ENCODE assay signal across 8 mouse cellular contexts in genomic region chr1:21272056-21272431, GRCm38 (mm10). TPM values are rescaled to one million over a fixed set of nuclear protein-coding genes. Genes with fewer than 3 reads are reported as not detected.
DNase-seq lines count a peak whose midpoint lies in the region; ATAC-seq lines count a peak whose summit lies in the region.

No protein-coding gene starts in this region.

- 25% methylated on average over 14 of the region's 14 CpGs for WGBS in heart, embryonic 16.5 days
- WGBS in midbrain, embryonic 13.5 days, result 12% methylated on average over 14 of the region's 14 CpGs

- peak overlapping the region; percentile 55 for H3K4me3 ChIP-seq in heart, embryonic 16.5 days (ENCODE audit: low read length)
- no peak overlapping the region for H3K4me3 ChIP-seq in midbrain, embryonic 13.5 days (replicated peaks)

- no peaks in the 10 kb centered on the region for H3K36me3 ChIP-seq in heart, embryonic 16.5 days (ENCODE audit: control insufficient read depth, insufficient read depth)
- H3K36me3 ChIP-seq in midbrain, embryonic 13.5 days, result no peaks in the 10 kb centered on the region

- no peaks in the 10 kb centered on the region for H3K27me3 ChIP-seq in heart, embryonic 16.5 days (ENCODE audit: control insufficient read depth, insufficient read depth, low read length)
- H3K27me3 ChIP-seq in midbrain, embryonic 13.5 days, result no peaks in the 10 kb centered on the region

- H3K9ac ChIP-seq in heart, embryonic 16.5 days (ENCODE audit: low read length), result peak overlapping the region; percentile 62
- H3K9ac ChIP-seq in midbrain, embryonic 13.5 days (replicated peaks), result no peak overlapping the region

- peaks cover 5% of the 10 kb centered on the region for H3K4me1 ChIP-seq in heart, embryonic 16.5 days (ENCODE audit: control insufficient read depth, insufficient read depth, low read length)
- no peaks in the 10 kb centered on the region for H3K4me1 ChIP-seq in midbrain, embryonic 13.5 days (replicated peaks)

- DNase-seq in adrenal gland, postnatal 14 days, result peak; percentile 15
- no peak for DNase-seq in adrenal gland, adult 2 months
- peak; percentile 31 for DNase-seq in ovary, postnatal 36 days (ENCODE audit: low spot score)
- no peak for DNase-seq in ovary, postnatal 10 days (ENCODE audit: low spot score)
- DNase-seq in layer of hippocampus, postnatal 10 days (ENCODE audit: low spot score in 2 of 2), result peak; percentile 25 to 36
- DNase-seq in MN1 (ENCODE audit: low spot score), result no peak

- no peak overlapping the region for H3K27ac ChIP-seq in heart, embryonic 16.5 days (ENCODE audit: low read length)
- H3K27ac ChIP-seq in midbrain, embryonic 13.5 days, result no peak overlapping the region

- peak; percentile 45; the same call in 1 of the 2 replicates for ATAC-seq in heart, embryonic 16.5 days (replicated peaks; ENCODE audit: extremely low read depth, insufficient read depth, low FRiP score)
- ATAC-seq in midbrain, embryonic 13.5 days, result peak; percentile 43; the same call in 1 of the 2 replicates

- H3K9me3 ChIP-seq in heart, embryonic 16.5 days (replicated peaks; ENCODE audit: control insufficient read depth, low read length), result no peaks in the 10 kb centered on the region
- no peaks in the 10 kb centered on the region for H3K9me3 ChIP-seq in midbrain, embryonic 13.5 days

- H3K4me2 ChIP-seq in heart, embryonic 16.5 days (ENCODE audit: low read depth, low read length), result peak overlapping the region; percentile 87
- H3K4me2 ChIP-seq in midbrain, embryonic 13.5 days (replicated peaks), result peak overlapping the region; percentile 45

RNA-seq across cellular contexts. Expression of gene Gsta3, which starts 31.7 kb away (rescaled TPM):
- 16.1 and 88.9 TPM in 2 replicates for total RNA-seq in adrenal gland, postnatal 14 days (2021)
- 100 to 1,000 TPM in 1 of 2 experiments, 10 to 100 TPM in 1; 15.0 to 138 TPM for total RNA-seq in adrenal gland, adult 2 months (2021)
- polyA plus RNA-seq in adrenal gland, adult 2 months (2012; rRNA removed), result 3.9 and 4.1 TPM in 2 replicates
- 0.89 and 0.96 TPM in 2 replicates for polyA plus RNA-seq in heart, embryonic 16.5 days (2015; fragmentation: Nextera tagmentation; extraction: Ambion mirVana)
- total RNA-seq in layer of hippocampus, postnatal 10 days (2021), result 1 to 10 TPM in 1 of 2 experiments, under 1 TPM in 1; 0.78 to 1.1 TPM
- 0.61 and 0.87 TPM in 2 replicates for polyA plus RNA-seq in midbrain, embryonic 13.5 days (2015; fragmentation: Nextera tagmentation; extraction: Ambion mirVana)

RNA-seq across cellular contexts. Expression of gene Tmem14a, which starts 53.7 kb away (rescaled TPM):
- total RNA-seq in adrenal gland, postnatal 14 days (2021), result 4.4 and 4.8 TPM in 2 replicates
- 1 to 10 TPM; 4.1 to 5.9 TPM for total RNA-seq in adrenal gland, adult 2 months (2021)
- polyA plus RNA-seq in adrenal gland, adult 2 months (2012; rRNA removed), result 3.1 and 3.8 TPM in 2 replicates
- 10.3 and 10.4 TPM in 2 replicates for polyA plus RNA-seq in heart, embryonic 16.5 days (2015; fragmentation: Nextera tagmentation; extraction: Ambion mirVana)
- 10 to 100 TPM; 19.0 to 20.2 TPM for total RNA-seq in layer of hippocampus, postnatal 10 days (2021)
- polyA plus RNA-seq in midbrain, embryonic 13.5 days (2015; fragmentation: Nextera tagmentation; extraction: Ambion mirVana), result 15.7 and 16.7 TPM in 2 replicates

Comparison
In these comparisons a context has a peak if more than half of its experiments do, and no peak if none do; other contexts are left out.
1. DNase-seq: peak in adrenal gland, postnatal 14 days (single experiment), ovary, postnatal 36 days (single experiment) and layer of hippocampus, postnatal 10 days (2 of 2); none in adrenal gland, adult 2 months (single experiment), ovary, postnatal 10 days (single experiment) and MN1 (single experiment).